Mouse (Mus musculus) spleen, adult 2 months (tissue): Measurements from ENCODE around the gene Elp5. TPM values are rescaled to one million over a fixed set of nuclear protein-coding genes. Genes with fewer than 3 reads are reported as not detected.
A peak's percentile ranks its signal among the peaks of the same experiment; 100 is the strongest.

ENCODE experiments used
- DNase-seq, 2 experiments: peaks; one replicate each; pipeline versions ENCODE4 v3.0.0 to v3.0.0-alpha.2; 2012 to 2021; ENCODE audit warnings: low spot score in 2 of 2, low read depth in 1 of 2
- H3K27ac ChIP-seq: fragments of 200-500 bp; 2 replicates; pipeline ENCODE4 v1.5.1; 2012; ENCODE audit warnings: low read length, inconsistent platforms; ENCODE audit not compliant: insufficient read depth
- H3K27me3 ChIP-seq: fragments of 200-500 bp; 2 replicates; pipeline ENCODE4 v1.6.1; 2012; ENCODE audit warnings: mild to moderate bottlenecking, moderate library complexity, low read length, inconsistent platforms; ENCODE audit not compliant: control insufficient read depth, insufficient read depth
- H3K36me3 ChIP-seq: fragments of 200-500 bp; 2 replicates; pipeline ENCODE4 v1.6.1; 2012; ENCODE audit warnings: mild to moderate bottlenecking, low read length, inconsistent platforms; ENCODE audit not compliant: control insufficient read depth, insufficient read depth
- H3K4me1 ChIP-seq: fragments of 200-500 bp; 2 replicates; pipeline ENCODE4 v1.6.1; 2011; ENCODE audit warnings: inconsistent platforms; ENCODE audit not compliant: control insufficient read depth, insufficient read depth, insufficient read length
- H3K4me3 ChIP-seq: fragments of 200-500 bp; 2 replicates; pipeline ENCODE4 v1.5.1; 2011; ENCODE audit warnings: mild to moderate bottlenecking, inconsistent platforms; ENCODE audit not compliant: insufficient read depth, insufficient read length; ENCODE audit errors: extremely low read depth
- CTCF ChIP-seq: fragments of 200-500 bp; IDR thresholded peaks from 2 replicates; pipeline ENCODE4 v1.5.1; 2011; ENCODE audit warnings: mild to moderate bottlenecking, inconsistent platforms; ENCODE audit not compliant: insufficient read depth, insufficient read length, insufficient replicate concordance; ENCODE audit errors: extremely low read depth
- POLR2A ChIP-seq: fragments of 200-500 bp; IDR thresholded peaks from 2 replicates; pipeline ENCODE4 v1.6.1; 2011; ENCODE audit warnings: low read depth, low read length, inconsistent platforms
- WGBS: fragments of 180-500 bp; shearing (Covaris S2); methylation state at CpG from one replicate; pipeline ENCODE4 v1.1.7; 2018; 5-methylcytosine and 5-hydroxymethylcytosine counted together
- polyA plus RNA-seq: library from polyadenylated mRNA; depleted of rRNA; stranded (reverse); fragments of >200 nt; gene quantifications from 2 replicates; pipeline ENCODE4 v1.2.3, GENCODE M21; 2012

Gene Elp5
- polyA plus RNA-seq, 1 experiment, result 32.5 TPM

DNA sequence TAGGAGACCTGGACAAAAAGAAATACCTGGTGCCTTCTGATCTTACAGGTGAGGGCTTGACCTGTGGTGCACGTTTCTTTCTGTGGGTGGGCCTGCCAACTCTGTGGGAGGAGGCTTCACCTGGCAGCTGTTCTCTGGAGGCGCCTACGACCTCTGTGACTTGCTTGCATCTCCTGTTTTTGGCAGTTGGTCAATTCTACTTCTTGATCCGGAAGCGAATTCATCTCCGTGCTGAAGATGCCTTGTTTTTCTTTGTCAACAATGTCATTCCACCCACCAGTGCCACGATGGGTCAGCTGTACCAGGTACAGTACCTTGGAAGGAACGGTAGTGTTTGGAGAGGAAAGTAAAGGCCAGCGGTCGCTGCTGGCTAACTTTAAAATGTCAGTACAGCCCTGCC is 10.1 kb upstream of the Elp5 start:
- no peak overlapping the region for H3K27ac ChIP-seq
- H3K36me3 ChIP-seq, result peaks cover 17% of the 10 kb centered on the region
- H3K4me3 ChIP-seq, result peak overlapping the region; percentile 37; the same call in 1 of the 2 replicates
- TF ChIP-seq CTCF (no peak), POLR2A (no peak)
- DNase-seq, result no peak
- WGBS, result 75% methylated on average over 10 of the region's 10 CpGs
- no peaks in the 10 kb centered on the region for H3K27me3 ChIP-seq
- H3K4me1 ChIP-seq, result peaks cover 7% of the 10 kb centered on the region; the same call in 1 of the 2 replicates

DNA sequence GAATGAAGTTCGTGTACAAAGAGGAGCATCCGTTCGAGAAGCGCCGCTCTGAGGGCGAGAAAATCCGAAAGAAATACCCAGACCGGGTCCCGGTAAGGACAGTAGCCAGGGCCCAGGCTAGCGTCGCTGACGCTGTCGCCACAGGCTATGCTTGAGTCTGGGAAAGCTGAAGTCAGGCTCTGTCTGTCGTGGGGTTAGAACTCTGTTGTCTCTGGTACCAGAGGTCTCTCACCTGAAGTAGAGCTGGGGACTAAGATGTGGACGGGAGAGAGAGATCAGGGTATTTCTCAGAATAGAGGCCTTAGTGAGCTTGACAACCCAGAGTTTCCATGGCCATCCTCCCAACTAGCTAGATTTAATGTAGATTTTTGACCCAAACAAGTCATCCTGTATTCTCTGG is 9.4 kb upstream of the Elp5 start:
- Histone ChIP-seq H3K36me3 (peaks cover 19% of the 10 kb centered on the region), H3K4me3 (peak overlapping the region; percentile 63), H3K27ac (peak overlapping the region; percentile 81), H3K27me3 (no peaks in the 10 kb centered on the region), H3K4me1 (peaks cover 7% of the 10 kb centered on the region; the same call in 1 of the 2 replicates)
- no peak for TF ChIP-seq CTCF
- no peak for TF ChIP-seq POLR2A
- under 1% methylated on average over 15 of the region's 15 CpGs for WGBS
- no peak for DNase-seq

DNA sequence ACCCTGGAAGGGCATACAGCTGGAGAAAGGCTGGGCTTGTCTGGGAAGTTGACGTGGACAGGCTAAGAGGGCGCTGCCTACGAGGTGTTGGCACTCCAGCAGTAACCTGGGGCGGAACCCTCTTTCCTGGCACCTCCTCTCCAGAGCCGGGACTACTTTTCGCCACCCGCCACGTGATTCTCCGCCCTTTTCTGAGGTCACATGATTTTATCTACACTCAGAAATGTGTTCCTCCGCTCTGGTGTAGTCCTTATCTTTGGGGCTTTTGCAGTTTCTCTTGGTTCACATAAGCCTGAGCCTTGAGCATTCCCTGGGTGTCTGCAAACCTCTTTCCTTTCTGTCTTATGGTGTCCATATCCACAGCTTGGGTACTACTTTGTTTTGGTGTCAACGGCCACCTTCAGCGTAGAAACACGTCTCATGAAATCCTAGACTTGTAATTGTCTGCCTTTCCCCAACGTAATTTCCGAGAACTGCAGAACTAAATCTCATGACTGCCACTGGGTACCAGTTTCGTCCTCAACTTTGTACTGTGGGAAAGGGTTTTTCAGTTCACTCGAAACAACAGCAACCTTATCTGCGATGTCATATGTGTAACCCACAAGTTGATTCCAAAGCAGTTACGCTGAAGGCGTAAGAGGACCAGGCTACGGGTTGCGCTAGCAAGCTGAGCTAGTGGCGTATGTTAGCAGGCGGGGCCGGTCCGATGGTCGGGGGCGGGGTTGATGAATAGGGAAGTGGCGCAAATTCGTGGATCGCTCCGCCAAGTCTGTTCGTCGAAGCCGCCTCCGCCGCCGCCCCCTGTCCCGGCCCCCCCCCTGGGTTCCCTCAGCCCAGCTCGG is 8.8 kb upstream of the Elp5 start, which contains the start of gene Gabarap:
Gene Gabarap, plus strand, starts transcription at position 294 of the 842 bp plus-strand sequence.
- Histone ChIP-seq H3K27me3 (no peaks in the 10 kb centered on the region), H3K36me3 (peaks cover 20% of the 10 kb centered on the region), H3K27ac (peak within 1 kb of the TSS; percentile 91), H3K4me1 (peaks cover 7% of the 10 kb centered on the region; the same call in 1 of the 2 replicates), H3K4me3 (peak within 1 kb of the TSS; percentile 63)
- peak; percentile 92 to 97 for DNase-seq
- under 1% methylated on average over 40 of the region's 40 CpGs for WGBS
- TF ChIP-seq CTCF, result no peak
- TF ChIP-seq POLR2A, result peak; percentile 59

DNA sequence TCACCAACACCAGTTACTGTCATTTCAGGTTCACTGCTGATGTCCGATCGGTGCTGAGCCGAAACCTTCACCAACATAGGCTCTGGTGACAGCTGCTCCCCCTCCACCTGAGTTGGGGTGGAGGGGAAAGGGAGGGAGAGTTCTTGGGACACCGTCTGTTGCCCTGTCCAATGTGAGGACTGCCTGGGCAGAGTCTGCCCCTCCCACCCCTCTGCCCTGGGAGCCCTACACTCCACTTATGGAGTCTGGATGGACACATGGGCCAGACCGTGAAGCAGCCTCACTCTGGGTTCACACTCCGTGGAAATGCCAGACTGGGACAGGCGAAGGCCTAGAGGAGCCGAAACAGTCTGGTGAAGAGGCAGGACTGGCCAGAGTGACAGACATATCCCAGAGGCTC is 7.6 kb upstream of the Elp5 start:
- WGBS, result 97% methylated on average over 8 of the region's 8 CpGs
- peaks cover 25% of the 10 kb centered on the region for H3K36me3 ChIP-seq

DNA sequence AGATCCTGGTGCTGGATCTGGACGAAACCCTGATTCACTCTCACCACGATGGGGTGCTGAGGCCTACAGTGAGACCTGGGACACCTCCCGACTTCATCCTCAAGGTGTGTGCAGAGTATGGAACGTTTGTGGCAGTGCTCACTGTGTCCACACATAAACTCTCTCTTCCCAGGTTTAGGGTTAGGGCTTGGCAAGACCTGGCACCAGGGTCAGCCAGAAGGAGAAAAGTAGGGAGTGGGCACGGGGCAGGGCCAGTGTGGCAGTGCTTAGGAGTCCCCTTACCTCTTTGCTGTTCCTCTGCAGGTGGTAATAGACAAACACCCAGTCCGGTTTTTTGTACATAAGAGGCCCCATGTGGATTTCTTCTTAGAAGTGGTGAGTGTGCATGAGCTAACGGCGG is 2.1 kb upstream of the Elp5 start:
- Histone ChIP-seq H3K4me3 (no peak overlapping the region), H3K27me3 (no peaks in the 10 kb centered on the region), H3K4me1 (peaks cover 6% of the 10 kb centered on the region; the same call in 1 of the 2 replicates), H3K36me3 (peaks cover 17% of the 10 kb centered on the region), H3K27ac (no peak overlapping the region)
- DNase-seq, result no peak
- TF ChIP-seq CTCF, result no peak
- TF ChIP-seq POLR2A, result no peak
- WGBS, result 92% methylated on average over 8 of the region's 8 CpGs

More for the DNA sequence above, 7.6 kb upstream of the Elp5 start:
- no peaks in the 10 kb centered on the region for H3K27me3 ChIP-seq
- no peak overlapping the region for H3K4me3 ChIP-seq
- DNase-seq, result no peak
- no peak overlapping the region for H3K27ac ChIP-seq
- H3K4me1 ChIP-seq, result peaks cover 7% of the 10 kb centered on the region; the same call in 1 of the 2 replicates
- TF ChIP-seq CTCF (no peak), POLR2A (no peak)

DNA sequence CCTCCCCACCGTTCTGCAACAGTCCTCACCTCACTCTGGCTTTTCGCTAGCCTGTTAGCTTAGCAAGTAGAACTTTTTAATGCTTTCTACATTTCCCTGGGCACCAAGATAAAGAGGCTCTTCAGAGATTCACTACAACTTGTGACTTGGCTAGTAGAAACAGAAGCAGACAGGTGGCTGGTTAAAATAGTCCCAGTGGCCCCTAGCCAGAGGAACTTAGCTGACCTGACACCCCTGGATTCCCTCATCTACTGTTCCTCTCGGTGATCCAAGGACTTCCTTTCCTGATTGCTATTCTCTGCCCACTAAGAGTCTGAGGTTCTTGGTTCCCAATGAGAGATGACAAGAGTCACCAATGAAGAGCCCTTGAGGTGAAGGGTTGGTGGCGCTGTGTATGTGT is 1.1 kb upstream of the Elp5 start:
- Histone ChIP-seq H3K36me3 (peaks cover 14% of the 10 kb centered on the region), H3K4me1 (peaks cover 6% of the 10 kb centered on the region; the same call in 1 of the 2 replicates), H3K27ac (no peak overlapping the region), H3K4me3 (no peak overlapping the region), H3K27me3 (no peaks in the 10 kb centered on the region)
- TF ChIP-seq POLR2A (no peak), CTCF (no peak)
- WGBS, result 90% methylated on average over 4 of the region's 4 CpGs
- no peak for DNase-seq

DNA sequence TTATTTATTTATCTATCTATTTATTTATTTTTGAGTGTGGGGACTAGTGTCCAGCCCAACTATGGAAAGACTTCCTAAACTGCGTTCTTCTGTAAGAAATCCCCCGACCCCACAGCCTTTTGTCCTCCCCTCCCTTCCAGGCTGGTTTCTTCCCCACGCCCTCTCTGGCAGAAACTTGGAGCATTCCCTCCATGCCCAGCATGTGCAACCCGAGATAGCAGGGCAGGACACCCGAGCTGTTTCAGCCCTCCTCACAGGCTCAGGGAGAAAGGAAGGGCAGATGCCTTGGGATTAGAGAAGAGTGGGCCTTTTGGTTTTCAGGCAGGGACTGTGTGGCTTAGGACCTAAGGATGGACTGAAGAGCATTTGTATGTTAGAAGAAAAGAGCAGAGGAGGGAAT is 560 bp upstream of the Elp5 start:
- Histone ChIP-seq H3K4me1 (peaks cover 6% of the 10 kb centered on the region; the same call in 1 of the 2 replicates), H3K36me3 (peaks cover 14% of the 10 kb centered on the region), H3K4me3 (no peak overlapping the region), H3K27ac (no peak overlapping the region), H3K27me3 (no peaks in the 10 kb centered on the region)
- WGBS, result 65% methylated on average over 5 of the region's 5 CpGs
- TF ChIP-seq POLR2A (no peak), CTCF (no peak)
- no peak for DNase-seq
